Mouse (Mus musculus): ENCODE data around the gene Tspan14.

The Tspan14 gene

DNA sequence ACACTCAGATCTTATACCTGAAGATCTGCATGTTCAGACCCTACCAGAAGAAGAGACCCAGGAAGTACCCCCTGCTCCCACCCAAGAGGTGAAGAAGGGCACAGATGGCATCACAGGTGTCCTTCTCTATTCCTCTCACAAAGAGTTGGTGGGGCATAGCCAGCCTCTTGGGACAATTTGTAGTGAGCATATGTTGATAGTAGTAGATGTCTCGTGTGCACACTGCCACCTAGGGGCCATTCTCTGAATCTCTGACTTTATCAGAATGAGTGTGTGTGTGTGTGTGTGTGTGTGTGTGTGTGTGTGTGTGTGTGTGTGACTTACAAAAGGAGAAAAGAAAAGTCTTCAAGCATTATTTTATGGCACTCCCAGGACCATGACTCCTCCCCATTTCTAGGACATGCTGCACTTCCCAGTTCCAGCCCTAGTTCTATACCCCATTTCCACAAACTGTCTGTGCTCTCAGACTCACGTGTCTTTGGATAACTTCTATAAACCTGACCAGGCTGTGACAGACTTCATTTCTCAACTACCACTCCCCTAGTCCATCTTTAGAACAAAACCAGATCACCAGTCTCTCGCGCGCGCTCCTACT lies 8.6 kb upstream of the Tspan14 start:
- peak; percentile 87 for DNase-seq (ENCODE audit: low spot score)

GRCm38 (mm10) chr14:40968051-40968450 lies 1.4 kb upstream of the Tspan14 start:
- DNase-seq (ENCODE audit: low spot score) = no peak

DNA sequence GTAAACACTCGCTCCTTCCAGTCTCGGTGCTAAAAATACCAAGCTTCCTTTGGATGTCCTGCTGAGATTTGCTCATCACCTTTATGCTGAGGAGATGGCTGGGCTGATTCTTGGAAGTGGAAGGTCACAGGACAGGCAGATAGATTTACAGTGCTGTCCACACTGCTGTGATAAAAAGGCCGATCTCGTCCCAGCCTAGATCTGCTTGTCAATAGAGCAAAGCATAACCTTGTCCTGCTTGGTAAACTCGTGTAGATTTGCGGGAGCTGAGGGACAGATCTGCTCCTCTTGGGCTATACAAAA lies 942 bp upstream of the Tspan14 start:
- DNase-seq (ENCODE audit: low spot score) = no peak

- peak; percentile 98 for DNase-seq (ENCODE audit: low spot score)
Observed at GRCm38 (mm10) chr14:40966862-40967597, 423 bp upstream of the Tspan14 start.

DNA sequence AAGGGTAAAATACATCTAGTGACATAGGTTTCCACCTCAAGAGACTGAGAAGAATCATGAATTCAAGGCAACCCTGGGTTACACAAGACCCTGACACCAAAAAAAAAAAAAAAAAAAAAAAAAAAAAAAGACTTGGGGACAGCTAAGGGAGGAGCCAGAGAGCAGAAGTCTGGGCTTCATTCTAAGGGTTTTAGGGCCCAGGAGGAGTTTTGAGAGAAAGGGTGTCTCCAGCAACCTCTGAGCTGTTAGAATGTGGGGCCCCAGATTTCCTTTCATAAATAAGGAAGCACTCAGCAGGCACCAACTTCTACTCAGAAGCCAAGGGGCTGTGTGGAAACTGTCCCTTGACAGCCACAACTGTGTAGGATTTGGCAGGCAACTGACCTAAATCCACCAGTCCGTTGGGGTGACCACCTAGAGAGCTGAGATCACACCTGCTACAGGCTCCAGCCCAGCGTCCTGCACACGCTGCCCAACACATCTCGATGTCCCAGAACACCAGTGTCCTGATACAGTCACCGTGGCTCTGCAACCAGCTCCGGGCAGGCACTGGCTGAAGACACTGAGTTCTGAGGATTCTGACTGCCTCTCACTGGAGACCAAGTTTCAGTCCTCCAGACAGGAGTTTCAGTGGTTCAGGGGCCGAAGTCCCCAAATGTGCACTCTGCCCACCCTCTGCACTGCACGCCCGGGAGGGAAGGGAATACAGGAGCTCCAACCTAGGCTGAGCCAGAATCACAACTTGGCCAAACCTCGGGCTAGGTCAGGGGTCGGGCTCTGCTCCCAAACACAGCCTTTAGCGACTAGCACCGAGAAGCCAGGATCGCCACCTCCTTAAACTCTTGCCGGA lies 875 bp downstream of the Tspan14 start:
- DNase-seq (ENCODE audit: low spot score) = peak; percentile 42

- DNase-seq (ENCODE audit: low spot score) = no peak
Observed at GRCm38 (mm10) chr14:40964881-40965280, 1.7 kb downstream of the Tspan14 start.

- no peak for DNase-seq (ENCODE audit: low spot score)
Observed at GRCm38 (mm10) chr14:40964214-40964610, 2.4 kb downstream of the Tspan14 start.

GRCm38 (mm10) chr14:40963501-40964213 lies 3.0 kb downstream of the Tspan14 start:
- no peak for DNase-seq (ENCODE audit: low spot score)

DNA sequence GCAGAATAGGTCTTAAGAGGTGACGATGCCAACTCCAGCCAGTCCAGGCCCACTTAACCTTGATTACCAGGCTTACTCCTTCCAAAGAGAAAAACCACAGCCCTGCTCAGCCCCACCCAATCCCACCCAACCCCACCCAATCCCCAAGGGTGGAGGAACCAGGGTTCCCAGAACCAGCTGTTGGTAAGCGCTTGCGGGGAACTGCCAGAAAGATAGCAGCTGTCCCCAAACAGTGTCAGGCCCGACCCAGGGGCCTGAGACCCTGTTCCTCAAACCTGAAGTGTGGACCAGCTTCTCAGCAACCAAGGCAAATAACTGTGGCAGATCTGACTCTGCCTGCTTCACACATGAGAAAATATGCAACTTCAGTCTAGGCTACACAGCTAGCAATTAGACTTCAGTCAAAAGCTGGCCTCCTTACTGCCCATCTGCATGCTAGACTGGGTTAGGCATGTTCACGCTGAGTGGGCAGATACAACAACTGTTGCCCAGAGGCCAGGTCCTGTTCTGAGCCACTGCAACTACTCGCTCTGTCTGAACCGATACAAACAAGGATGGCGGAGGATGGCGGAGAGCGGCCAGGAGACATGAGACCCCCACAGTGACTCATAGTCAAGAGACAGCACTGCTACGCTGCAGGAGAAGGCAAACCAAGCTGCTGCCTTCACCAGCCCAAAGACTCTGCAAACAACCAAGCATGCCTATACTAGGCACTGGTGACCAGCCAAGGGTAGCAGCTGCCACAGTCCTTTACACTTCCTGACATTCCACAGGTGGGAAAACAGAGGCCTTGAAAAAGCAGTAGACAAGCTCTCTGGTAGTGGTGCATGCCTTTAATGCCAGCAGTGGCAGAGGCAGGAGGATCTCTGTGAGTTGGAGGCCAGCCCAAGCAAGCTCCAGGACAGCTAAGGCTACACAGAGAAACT lies 4.0 kb downstream of the Tspan14 start:
- DNase-seq (ENCODE audit: low spot score) = no peak

DNA sequence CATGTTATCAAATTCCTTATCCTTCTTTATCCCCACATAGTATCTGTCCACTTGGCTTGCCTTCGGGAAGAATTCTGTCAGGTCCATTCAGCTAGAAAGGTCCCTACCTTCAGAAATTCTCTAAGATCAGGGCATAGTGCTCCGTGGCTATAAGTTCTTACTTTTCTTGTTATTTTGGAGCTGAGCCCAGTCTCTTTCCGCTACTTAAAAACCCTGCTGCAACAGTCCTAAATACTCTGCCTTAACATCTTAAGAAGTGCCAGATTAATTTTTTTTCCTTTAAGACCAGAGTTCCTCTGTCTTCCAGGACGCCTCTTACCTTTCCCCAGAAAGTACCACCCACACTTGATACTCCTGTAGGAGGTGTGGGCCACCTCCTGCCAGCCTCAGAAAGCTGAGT lies 6.4 kb downstream of the Tspan14 start:
- no peak for DNase-seq (ENCODE audit: low spot score)

DNA sequence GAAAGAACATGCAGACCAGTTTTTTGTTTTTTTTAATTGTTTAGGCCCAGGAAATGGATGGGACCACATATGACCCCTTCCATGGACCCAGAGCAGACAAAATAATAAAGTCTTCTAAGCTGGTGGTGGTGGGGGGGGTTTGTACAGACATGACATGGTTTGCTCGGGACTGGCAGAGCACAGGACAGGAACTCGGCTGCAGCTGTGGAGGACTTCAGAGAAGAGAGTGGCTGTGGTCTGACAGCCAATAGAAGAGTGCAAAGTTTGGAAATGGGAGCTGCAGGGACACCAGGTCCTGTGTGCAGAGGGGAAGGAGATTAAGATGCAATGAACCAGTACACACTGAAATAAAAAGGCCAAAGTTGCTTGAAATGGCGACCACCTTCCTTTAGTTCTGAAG lies 7.0 kb downstream of the Tspan14 start:
- no peak for DNase-seq (ENCODE audit: low spot score)

DNA sequence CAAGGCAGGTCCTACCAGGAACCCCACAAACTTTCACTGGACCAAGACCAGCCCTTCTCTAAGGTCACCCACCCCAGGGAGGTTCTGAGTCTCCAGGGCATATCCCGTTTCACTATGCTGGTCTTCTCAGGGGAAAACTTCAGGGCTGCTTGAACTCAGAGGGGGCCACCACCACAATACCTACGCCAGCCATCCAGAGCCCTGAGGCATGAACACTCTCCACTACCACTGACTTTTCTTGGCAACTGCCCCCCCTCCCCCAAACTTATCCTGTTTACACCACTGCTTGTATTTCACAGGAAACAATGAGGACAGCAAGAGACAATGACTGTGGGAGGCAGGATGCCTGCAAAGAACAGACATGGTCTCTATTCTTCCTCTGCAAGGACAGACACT lies 7.6 kb downstream of the Tspan14 start:
- DNase-seq (ENCODE audit: low spot score) = no peak

GRCm38 (mm10) chr14:40958083-40958985 lies 8.3 kb downstream of the Tspan14 start:
- peak; percentile 28 for DNase-seq (ENCODE audit: low spot score)

GRCm38 (mm10) chr14:40957607-40958006 lies 9.0 kb downstream of the Tspan14 start:
- peak; percentile 81 for DNase-seq (ENCODE audit: low spot score)

DNA sequence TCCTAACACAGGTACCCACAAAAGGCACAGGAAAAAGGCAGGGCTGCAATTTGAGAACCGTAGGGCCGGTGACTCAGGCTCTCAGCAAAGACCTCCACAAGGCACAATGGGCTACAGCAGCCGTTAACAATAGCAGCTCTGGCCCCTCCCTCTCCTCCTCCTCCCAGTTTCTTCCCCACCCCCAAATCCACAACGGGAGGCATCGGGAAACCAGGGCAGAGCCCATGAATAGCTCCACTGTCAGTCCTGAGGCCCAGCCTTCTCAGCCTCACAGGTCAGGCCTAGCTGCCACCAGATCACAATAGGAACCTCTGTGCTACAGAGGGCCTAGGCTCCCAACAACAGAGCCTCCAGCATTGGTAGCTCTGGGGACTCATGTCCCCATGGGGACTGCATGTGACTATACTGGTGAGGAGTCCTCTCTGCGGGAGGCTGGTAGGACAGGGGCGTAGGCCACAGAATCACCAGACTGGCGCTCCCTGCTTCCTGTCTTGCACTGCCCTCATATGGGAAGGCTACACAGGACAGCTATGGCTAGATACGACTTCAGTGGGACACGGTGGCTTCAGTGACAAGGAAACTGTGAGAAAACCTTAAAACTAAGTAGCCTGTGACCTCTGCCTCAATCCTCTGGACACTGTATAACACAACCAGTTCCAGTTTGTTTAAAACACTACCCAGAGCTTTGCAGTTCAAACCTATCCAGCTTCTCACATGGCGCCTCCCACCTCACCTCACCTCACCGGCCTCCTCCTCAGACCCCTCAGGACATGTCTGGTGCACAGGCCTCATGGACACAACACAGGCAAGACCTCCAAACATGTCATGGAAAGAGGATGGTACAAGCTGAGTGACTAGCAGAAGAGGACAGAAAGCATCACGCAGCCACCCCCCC lies 10.1 kb downstream of the Tspan14 start:
- peak; percentile 92 for DNase-seq (ENCODE audit: low spot score)

DNA sequence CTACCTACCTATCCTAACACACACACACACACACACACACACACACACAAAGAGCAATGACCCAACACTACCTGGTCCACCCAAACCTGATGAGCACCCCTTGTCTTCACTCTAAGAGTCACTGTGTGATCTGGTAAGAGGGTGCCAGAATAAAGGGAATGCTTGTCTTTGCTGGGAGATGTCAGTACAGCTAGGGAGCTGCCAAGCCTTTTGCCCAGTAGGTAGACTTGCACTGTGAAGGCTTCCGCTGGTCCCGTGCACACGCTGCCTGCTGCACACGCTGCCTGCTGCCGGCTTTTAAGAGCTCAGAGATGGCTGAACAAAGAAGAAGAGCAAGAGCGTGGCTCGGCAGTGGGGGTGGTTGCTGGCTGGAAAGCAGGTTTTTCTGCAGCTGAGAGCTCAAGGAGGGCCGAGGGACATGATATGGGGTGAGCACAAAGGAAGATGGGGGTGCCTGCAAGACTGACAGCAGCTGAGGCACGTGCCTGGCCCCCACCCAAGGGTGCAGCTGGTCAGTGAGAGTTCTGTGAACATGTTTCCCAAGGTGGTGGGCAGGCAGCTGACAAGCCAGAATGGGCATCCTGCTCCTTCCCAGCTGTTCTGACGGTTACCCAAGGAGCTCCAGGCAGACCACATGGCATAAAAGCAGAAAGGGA lies 10.9 kb downstream of the Tspan14 start:
- DNase-seq (ENCODE audit: low spot score) = peak; percentile 55

DNA sequence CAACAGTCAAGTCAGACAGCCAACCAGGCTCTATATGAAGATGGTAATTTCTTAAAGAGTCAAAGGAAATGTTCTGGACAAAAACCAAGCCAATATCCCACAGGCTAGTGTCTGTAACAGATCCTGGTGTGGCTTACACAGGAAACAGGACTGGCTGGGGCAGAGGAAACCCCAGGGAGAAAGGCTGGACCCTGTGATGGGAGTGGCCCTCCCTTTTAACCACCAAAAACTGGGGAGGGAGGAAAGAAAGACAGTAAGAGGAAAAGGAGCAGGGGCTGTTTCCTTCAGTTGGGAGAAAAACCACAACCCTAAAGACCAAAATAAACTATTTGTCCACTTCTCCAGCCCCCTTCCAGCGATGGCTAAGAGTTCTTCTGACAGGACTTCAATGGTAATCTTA lies 11.5 kb downstream of the Tspan14 start:
- DNase-seq (ENCODE audit: low spot score) = no peak

- no peak for DNase-seq (ENCODE audit: low spot score)
Observed at GRCm38 (mm10) chr14:40953381-40953780, 13.2 kb downstream of the Tspan14 start.

DNA sequence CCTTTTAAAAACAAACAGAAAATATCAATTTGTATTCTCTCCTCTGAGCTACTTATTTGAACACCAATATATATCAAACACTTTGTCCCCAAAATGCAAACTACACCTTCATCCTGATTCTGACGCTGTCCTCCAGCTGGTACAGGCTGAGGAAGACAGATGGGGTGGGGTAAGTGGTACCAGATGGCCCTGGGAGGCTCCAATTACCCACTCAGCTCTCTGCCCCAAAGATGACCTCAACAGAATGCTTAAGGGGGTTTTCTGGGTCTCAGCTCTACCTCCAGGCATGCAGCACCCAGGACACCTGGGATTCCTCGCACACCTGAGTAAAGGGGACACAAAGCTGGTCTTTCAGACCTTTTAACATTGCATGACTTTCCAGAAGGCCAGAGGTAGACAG lies 13.9 kb downstream of the Tspan14 start:
- peak; percentile 75 for DNase-seq (ENCODE audit: low spot score)
